Mouse (Mus musculus) CH12.LX (cell line): ENCODE results near the gene Rnf214.
"Not testable (repeated sequence)": the region's sequence is repeated elsewhere in the genome, so short reads cannot be mapped to it uniquely, and the experiment has no call there.

ENCODE experiments used
- POLR2A ChIP-seq: IDR thresholded peaks from 2 replicates; pipeline ENCODE4 v1.6.1; 2011; ENCODE audit warnings: low read depth, mild to moderate bottlenecking, improper control_type of control experiment, low read length
- TCF12 ChIP-seq: IDR thresholded peaks from 2 replicates; pipeline ENCODE4 v1.6.1; 2014; ENCODE audit warnings: low read depth, mild to moderate bottlenecking, inconsistent platforms, low read length, improper control_type of control experiment
- USF1 ChIP-seq: IDR thresholded peaks from 2 replicates; pipeline ENCODE4 v1.6.1; 2014; ENCODE audit warnings: low read depth, mild to moderate bottlenecking, inconsistent platforms, low read length, improper control_type of control experiment
- USF2 ChIP-seq: conservative IDR thresholded peaks from 2 replicates; pipeline ENCODE4 v1.6.1; 2011; ENCODE audit warnings: low read depth, low read length, improper control_type of control experiment

DNA sequence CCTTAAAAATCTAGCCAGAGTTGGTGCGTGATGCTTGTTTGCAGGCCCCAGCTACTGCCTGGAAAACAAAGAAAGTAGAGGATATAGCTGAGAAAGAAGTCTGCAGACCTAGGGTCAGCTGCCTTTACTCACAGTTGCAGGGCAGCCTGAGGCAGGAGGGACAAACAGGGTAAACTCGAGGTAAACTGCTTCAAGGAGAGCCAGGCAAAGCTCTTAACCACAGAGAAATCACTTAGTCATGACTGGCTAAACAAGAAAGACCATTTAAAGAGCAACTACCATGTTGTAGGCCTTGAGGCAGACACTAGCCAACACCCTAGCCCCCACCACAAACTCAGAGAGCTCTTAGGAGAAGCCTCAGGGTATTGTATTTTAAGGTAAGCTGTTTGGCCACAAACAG lies 60.5 kb downstream of the Rnf214 start:
- TF ChIP-seq POLR2A, TCF12, USF2, USF1: not testable (repeated sequence)
